Mouse (Mus musculus) cerebellum, postnatal 25 days (tissue): Measurements from ENCODE around the gene Pelp1.
"Not testable (repeated sequence)": the region's sequence is repeated elsewhere in the genome, so short reads cannot be mapped to it uniquely, and the experiment has no call there.

ENCODE experiments used
- DNase-seq, 2 experiments: peaks; one replicate each; pipeline ENCODE4 v3.0.0; 2021; ENCODE audit warnings: mixed read lengths in 2 of 2

Pelp1 gene

GRCm38 (mm10) chr11:70409594-70410296, at the start of gene Pelp1:
Gene Pelp1 (minus strand): TSS chr11:70410031.
- peak; percentile 88 to 89 for DNase-seq

GRCm38 (mm10) chr11:70458688-70459600, 49.1 kb upstream of the Pelp1 start, which contains the start of gene Zmynd15:
Gene Zmynd15 (plus strand): TSS chr11:70459433.
- no peak for DNase-seq

- peak in 1 of 2 experiments; percentile 9 for DNase-seq
Measured at GRCm38 (mm10) chr11:70453261-70454044, 43.6 kb upstream of the Pelp1 start.

GRCm38 (mm10) chr11:70451797-70452498, 42.1 kb upstream of the Pelp1 start, which contains the start of gene Med11:
Gene Med11 (plus strand): TSS chr11:70451919.
- peak; percentile 98 for DNase-seq

GRCm38 (mm10) chr11:70450926-70451325, 41.1 kb upstream of the Pelp1 start:
- DNase-seq, result peak in 1 of 2 experiments; percentile 27

- DNase-seq, result no peak
Measured at GRCm38 (mm10) chr11:70447373-70447772, 37.5 kb upstream of the Pelp1 start.

- DNase-seq, result peak in 1 of 2 experiments; percentile 8
Measured at GRCm38 (mm10) chr11:70446756-70447155, 36.9 kb upstream of the Pelp1 start.

GRCm38 (mm10) chr11:70444667-70445066, 34.8 kb upstream of the Pelp1 start:
- no peak for DNase-seq

GRCm38 (mm10) chr11:70443964-70444363, 34.1 kb upstream of the Pelp1 start:
- no peak for DNase-seq

GRCm38 (mm10) chr11:70441882-70442281, 32.1 kb upstream of the Pelp1 start:
- no peak for DNase-seq

- DNase-seq, result no peak
Measured at GRCm38 (mm10) chr11:70440637-70441036, 30.8 kb upstream of the Pelp1 start.

GRCm38 (mm10) chr11:70438728-70439374, 29.0 kb upstream of the Pelp1 start:
- peak in 1 of 2 experiments; percentile 11 for DNase-seq

GRCm38 (mm10) chr11:70437426-70437825, 27.6 kb upstream of the Pelp1 start:
- no peak for DNase-seq

GRCm38 (mm10) chr11:70435476-70435875, 25.6 kb upstream of the Pelp1 start:
- no peak for DNase-seq

- peak in 1 of 2 experiments; percentile 24 for DNase-seq
Measured at GRCm38 (mm10) chr11:70433951-70434350, 24.1 kb upstream of the Pelp1 start.

- no peak for DNase-seq
Measured at GRCm38 (mm10) chr11:70433569-70433943, 23.7 kb upstream of the Pelp1 start.

- peak in 1 of 2 experiments; percentile 74 for DNase-seq
Measured at GRCm38 (mm10) chr11:70432895-70433568, 23.2 kb upstream of the Pelp1 start.

- DNase-seq, result peak; percentile 99
Measured at GRCm38 (mm10) chr11:70432048-70432894, 22.4 kb upstream of the Pelp1 start, which contains the start of gene Arrb2. Gene Arrb2 (plus strand): TSS chr11:70432635.

- DNase-seq, result peak; percentile 34 to 43
Measured at GRCm38 (mm10) chr11:70431574-70431973, 21.7 kb upstream of the Pelp1 start.

- DNase-seq, result not testable (repeated sequence)
Measured at GRCm38 (mm10) chr11:70426598-70426997, 16.8 kb upstream of the Pelp1 start.
